Mouse (Mus musculus): ENCODE results near the gene Fn1.

Gene Fn1

DNA sequence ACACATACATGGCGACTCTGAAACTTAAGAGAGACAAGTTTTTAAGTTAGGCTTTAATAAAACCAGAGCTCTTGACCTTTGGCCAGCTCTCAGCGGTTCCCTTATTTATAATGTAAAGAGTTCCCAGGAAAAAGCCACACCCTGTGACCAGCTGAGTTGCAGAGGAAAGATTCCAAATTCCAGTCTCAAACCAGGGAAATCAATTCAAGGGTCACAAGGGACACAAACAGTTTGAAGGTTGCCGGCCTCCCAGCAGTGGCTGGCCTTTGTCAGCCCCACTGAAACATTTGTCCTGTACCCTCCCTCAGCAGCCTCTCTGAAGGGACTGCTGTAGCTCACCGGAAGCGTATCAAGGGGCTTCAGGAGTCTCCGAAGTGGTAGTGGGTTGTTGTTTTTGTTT, 2.3 kb downstream of the Fn1 start:
- DNase-seq (ENCODE audit: low read depth, low spot score), result no peak

- no peak for DNase-seq (ENCODE audit: low read depth, low spot score)
These were observed 4.8 kb downstream of the Fn1 start for GRCm38 (mm10) chr1:71648166-71648565.

DNA sequence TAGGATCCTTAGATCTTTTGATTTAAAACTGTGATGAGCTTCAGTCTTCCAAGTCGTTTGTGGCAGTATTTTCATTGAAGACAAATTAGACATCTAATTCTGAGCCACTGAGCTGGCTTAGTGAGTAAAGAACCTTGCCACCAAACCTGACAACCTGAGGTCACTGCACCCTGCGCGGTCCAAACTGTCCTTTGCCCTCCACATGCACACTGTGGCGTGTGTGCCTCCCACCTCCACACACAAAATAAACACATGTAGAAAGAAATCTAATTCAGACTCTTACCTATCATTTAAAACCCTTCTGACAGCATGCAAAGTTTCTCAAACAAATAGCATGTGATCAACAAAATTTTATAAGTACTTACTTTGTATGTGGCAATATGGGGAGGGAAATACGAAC, 6.2 kb downstream of the Fn1 start:
- no peak for DNase-seq (ENCODE audit: low read depth, low spot score)

- DNase-seq (ENCODE audit: low read depth, low spot score), result peak; percentile 61
These were observed 7.0 kb downstream of the Fn1 start for GRCm38 (mm10) chr1:71645999-71646398.

GRCm38 (mm10) chr1:71645466-71645865, 7.5 kb downstream of the Fn1 start:
- no peak for DNase-seq (ENCODE audit: low read depth, low spot score)

DNA sequence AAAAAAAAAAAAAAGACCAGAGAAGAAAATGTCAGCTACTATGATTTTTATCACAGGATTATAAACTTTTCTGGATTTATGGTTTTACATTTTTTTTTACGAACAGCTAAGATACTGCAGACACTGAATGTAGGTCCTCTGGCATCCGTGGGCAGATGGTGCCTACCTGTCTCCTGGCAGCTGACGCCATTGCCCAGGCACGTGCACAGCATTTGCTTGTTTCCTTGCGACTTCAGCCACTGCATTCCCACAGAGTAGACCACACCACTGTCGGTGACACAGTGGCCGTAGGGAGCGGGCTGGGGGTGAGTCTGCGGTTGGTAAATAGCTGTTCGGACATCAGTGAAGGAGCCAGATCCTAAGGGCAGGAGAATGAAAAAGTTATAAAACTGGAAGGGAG, 10.2 kb downstream of the Fn1 start:
- DNase-seq (ENCODE audit: low read depth, low spot score), result no peak

DNA sequence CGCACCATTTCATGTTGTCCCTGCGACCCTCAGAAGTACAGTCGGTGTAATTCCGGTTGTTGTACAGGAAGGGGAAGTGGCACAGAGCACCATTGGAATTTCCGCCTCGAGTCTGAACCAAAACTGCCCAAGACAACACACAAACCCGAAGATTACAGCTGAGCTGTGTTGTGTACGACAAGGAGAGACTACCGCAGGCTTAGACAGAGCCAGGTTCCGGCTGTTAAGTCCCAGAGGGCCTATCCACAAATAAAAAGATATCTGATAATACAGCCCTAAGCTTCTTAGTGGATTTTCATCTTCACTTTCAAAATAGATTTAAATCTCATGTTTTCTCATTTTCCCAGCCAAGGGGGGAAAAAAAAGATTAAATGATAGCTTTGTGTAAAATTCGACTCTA, 11.8 kb downstream of the Fn1 start:
- DNase-seq (ENCODE audit: low read depth, low spot score), result no peak

GRCm38 (mm10) chr1:71640157-71640556, 12.8 kb downstream of the Fn1 start:
- no peak for DNase-seq (ENCODE audit: low read depth, low spot score)

GRCm38 (mm10) chr1:71636665-71637064, 16.3 kb downstream of the Fn1 start:
- DNase-seq (ENCODE audit: low read depth, low spot score), result no peak

DNA sequence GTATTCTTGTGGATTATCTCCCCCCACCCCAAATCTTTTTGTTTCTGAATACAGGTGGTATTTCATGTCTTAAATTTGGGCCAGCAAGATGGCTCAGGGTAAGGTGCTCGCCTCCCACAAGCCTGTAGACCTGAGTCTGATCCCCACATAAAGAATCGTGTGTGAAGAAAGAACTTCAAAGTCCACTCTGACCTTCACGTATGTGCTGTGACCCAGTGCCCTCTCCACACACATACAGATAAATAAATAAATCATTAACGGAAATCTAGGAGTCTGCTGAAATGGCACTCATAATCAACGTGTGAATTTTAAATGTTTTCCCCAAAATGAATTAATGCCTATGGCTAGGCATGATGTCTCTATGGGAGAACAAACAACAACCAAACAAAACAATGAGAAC, 16.9 kb downstream of the Fn1 start:
- DNase-seq (ENCODE audit: low read depth, low spot score), result no peak

GRCm38 (mm10) chr1:71635101-71636014, 17.6 kb downstream of the Fn1 start:
- no peak for DNase-seq (ENCODE audit: low read depth, low spot score)

DNA sequence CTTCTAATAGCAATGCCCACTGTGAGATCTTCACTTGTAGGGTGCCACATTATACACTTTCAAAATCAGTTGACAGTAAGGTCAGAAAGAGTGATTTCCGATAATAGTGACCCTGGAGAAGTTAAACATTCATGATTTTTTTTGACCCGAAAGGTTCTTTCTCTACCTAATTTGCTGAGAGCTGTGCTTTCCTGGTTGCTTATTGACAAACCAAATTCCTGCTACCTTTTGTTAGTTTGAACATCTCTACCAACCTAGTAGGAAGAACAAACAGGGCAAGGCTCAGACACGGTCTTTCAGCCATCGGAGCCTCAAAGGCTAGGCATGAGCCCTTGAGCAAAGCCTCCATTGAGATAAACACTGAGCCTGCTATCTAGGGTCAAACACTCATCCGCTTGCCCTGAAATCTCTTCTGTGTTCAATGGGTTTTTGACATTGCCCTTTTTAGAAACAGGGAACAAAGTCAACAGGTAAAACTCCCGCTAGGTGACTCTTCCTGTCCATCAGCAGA, 18.5 kb downstream of the Fn1 start:
- no peak for DNase-seq (ENCODE audit: low read depth, low spot score)

DNA sequence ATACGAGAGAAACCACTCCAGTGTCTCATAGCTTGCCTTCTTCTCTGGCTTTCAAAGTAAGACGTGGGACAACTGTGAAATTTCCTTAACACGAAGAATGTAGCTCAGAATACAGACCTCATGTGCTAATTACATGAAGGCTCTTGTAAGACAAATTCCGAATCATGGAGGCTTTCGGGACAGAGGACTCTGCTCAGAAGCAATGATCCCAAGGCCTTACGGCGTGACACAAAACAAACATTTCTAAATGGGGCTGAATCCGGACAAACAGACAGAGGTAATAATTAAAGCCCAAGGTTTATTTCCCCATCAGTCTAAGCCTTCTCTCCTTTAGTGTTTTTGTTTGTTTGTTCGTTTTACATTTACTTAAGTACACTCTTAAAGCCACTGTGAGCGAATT, 20.6 kb downstream of the Fn1 start:
- DNase-seq (ENCODE audit: low read depth, low spot score), result no peak

DNA sequence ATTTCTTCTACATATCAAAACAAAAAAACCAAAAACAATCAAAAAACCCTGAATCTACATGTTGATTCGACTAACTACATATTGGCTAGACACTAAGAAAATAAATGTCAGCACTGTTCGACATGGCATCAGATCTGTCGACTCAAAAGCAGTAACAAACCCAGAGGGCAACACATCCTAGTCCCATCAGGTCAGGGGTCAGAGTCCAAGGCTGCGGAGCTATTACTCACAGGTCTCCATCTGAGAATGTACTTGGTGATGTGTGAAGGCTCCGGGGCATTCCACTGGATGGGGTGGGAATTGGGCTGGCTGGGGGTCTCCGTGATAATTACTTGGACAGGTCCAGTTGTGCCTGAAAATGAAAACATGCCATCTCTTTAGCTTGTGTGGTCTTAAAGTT, 21.2 kb downstream of the Fn1 start:
- DNase-seq (ENCODE audit: low read depth, low spot score), result no peak

DNA sequence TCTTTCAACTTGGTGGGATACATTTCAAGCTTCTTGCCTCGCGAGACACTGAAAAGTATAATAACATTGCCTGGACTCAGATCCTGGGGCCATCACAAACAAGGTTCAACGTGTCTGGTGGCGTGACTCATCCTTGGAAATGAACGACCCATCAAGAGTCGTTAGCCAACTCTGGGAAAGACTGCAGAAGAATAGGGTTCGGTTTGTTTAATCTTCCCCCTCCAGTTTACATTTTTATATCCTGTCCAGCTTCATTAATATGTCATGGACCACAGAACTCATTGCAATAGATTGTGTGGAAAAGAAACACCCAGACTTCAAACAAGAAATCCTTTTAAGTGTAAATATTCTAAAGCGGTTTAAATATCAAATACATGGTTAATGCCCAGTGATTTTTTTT, 22.8 kb downstream of the Fn1 start:
- no peak for DNase-seq (ENCODE audit: low read depth, low spot score)

DNA sequence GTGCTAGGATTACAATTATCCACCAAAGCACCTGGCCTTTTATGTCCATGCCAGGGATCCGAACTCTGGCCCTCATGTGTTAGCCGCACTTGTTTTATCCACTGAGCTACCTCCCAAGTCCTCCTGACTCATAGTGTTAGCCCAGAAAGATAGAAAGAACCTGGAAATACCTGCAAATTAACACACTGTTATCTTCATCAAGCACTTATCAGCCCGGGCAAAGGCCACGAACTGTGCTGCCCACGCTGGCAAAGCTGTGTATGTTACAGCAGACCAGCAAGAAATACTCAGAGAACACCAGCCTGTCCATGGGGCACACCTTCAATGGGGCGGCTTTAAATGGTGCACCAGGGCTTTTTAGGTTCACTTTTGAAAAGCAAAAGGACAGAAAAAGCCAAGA, 29.4 kb downstream of the Fn1 start:
- DNase-seq (ENCODE audit: low read depth, low spot score), result no peak

GRCm38 (mm10) chr1:71621526-71621925, 31.5 kb downstream of the Fn1 start:
- DNase-seq (ENCODE audit: low read depth, low spot score), result no peak

DNA sequence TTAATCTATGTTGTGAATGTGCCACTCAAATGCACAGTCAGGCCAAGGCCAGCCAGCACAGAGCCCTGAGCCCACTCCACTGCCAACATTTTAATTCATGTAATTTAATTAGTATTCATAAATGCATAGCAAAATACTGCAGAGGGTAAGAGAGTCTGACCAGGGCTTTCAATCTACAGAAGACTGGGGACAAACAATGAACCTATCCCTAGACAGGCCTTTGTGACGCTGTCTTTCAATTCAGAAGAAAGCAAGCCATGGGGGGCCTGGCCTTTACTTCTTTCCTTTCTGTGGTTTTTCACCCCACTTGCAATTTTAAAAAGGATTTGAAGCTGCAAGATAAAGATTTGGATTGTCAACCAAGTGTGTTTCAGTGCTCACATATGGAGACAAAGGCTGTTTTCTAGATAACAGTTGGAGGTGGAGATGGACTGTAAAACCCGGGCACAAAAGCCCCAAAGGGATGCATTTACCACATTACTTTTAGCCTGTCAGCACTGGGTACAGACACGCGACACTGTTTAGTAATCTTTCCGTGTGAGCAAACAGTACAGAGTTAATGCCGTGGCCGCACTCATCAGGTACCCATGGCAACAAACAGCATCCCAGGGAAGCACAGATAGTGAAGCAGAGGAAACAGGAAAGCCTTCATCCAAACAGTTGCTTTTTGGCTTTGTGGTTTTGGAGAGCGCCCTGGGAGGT, 38.3 kb downstream of the Fn1 start:
- DNase-seq (ENCODE audit: low read depth, low spot score), result no peak

- DNase-seq (ENCODE audit: low read depth, low spot score), result no peak
These were observed 40.7 kb downstream of the Fn1 start for GRCm38 (mm10) chr1:71612256-71612655.

DNA sequence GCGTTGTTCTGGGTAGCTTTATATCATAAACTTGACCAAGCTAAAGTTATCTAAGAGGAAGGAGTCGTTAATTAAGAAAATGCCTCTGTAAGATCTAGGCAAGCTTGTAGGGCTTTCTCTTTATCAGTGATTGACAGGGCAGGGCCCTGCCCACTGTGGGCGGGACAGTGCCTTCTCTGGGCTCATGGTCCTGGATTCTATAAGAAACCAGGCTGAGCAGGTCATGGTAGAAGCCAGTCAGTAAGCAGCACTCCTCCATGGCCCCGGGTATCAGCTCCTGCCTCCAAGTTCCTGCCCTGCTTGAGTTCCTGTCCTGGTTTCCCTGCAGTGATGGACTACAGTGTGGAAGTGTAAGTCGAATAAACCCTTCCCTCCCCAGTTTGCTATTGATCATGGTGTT, 43.1 kb downstream of the Fn1 start:
- DNase-seq (ENCODE audit: low read depth, low spot score), result peak; percentile 16

DNA sequence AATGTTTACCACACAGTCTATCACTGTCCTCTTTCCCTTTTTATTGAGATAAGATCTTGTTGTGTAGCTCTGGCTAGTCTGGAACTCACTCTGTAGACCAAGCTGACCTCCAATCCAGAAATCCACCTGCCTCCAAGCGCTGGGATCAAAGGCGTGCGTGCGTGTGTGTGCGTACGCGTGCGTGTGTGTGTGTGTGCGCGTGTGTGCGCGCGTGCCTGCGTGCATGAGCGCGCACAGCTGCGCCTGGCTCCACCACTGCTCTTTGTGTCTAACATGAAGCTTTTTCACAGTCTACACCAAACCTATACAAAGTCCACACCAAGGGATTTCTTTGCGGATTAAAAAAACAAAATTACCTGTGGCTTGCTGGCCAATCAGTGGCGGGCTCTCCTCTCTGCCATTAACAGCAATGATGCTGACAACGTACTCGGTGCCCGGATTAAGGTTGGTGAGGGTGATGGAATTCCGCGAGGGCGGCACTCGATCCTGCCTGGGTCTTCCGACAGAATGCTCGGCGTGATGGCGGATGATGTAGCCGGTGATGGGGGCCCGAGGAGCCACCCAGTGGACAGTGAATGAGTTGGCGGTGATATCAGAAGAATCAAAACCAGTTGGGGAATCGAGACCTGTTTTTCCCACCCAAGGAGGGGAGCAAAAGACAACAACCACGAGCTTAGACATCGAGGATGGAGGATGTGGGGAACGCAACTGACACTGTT, 43.8 kb downstream of the Fn1 start:
- DNase-seq (ENCODE audit: low read depth, low spot score), result peak; percentile 36
